Mouse (Mus musculus): ENCODE results near the gene Erv3. TPM values are rescaled to one million over a fixed set of nuclear protein-coding genes. Genes with fewer than 3 reads are reported as not detected.
A peak's percentile ranks its signal among the peaks of the same experiment; 100 is the strongest.

Erv3 gene
- total RNA-seq, 2 experiments from 2014 or later = not detected

DNA sequence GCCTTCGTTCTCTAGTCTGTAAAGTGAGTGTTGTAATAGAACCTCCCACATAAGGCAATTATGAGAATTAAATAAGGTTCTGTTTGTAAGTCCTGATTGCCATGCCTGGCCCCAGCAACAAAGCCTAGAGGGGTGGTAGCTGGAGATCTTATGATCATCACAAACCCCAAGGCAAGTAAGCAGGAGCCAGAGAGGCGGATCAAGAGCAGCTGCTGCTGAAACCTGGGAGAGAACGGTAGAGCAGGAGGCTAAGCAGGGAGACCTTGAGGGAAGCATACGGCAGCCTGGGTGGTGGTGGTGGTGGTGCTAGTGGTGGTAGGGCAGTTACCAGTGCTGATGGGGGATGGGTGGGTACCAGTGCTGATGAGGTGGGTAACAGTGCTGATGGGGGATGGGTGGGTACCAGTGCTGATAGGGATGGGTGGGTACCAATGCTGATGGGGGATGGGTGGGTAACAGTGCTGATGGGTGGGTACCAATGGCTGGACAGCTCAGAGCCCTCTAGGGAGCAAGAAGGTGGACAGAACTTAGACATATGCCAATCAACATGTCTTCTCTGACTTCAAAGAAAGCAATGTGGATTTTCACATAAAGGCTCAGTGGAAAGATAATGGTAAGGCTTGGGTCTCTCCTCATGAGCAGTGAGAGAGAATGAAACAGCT is 32.4 kb downstream of the Erv3 start:
- DNase-seq = no peak
- intact Hi-C loops (cut with DNase I) = loop anchor here (5.0 kb wide), 1 partner anchor 65 kb away; no protein-coding TSS in a partner anchor

DNA sequence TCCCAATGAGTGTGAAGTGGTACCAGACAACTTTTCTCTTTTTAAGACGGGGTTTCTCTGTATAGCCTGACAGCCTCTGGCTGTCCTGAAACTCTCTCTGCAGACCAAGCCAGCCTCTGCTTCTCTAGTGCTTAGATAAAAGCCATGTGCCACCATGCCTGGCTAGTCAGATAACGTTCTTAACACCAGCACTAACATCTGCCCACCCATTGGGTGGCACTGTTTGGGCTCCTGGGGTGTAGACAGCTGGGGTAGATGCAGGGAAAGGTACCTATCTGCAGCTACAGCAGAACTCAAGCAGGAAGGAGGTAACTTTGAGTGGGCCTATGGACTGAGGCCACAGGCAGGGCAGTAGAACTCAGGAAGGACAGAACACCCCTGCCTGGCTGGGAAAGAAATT is 34.0 kb downstream of the Erv3 start:
- intact Hi-C loops (cut with DNase I) = loop anchor here (5.0 kb wide), 1 partner anchor 67 kb away; no protein-coding TSS in a partner anchor
- DNase-seq = no peak

DNA sequence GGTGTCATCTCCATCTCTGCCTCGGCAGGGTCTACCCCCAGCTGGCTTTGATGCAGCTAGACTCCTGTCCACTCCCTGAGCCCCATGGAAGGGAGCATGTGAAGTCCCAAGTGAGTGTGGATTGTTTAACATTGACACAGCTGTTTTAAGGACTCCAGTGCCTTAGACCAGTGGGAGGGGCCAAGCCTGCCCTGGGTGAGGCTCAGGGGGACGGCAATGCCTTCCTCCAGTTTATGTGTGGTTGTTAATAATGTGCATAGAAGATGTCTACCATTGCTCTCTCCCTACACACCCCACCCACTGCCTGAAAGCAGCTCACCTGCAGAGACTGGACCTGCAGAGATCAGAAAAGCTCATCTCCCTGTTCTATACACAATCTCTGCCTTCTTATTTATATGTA is 35.6 kb downstream of the Erv3 start:
- intact Hi-C loops (cut with DNase I) = no loop called here
- DNase-seq = no peak

DNA sequence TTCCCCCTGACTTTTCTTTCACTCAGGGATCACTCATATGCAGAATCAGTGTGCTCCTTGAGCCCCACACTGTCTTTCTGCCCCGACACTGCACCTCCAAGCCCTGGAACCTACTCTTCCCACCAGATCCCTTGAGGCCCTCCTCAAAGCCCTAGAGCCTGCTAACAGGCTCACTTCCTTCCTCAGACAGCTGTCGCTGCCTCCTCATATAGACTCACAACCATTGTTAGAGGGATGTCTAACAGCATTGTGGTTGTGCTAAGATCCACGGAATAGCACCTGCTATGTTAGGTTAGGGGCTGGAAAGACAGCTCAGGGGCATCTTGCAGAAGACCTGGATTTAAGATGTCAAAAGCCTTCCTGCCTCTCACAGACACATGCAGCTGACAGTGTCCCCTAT is 37.1 kb downstream of the Erv3 start:
- intact Hi-C loops (cut with DNase I) = no loop called here
- no peak for DNase-seq

DNA sequence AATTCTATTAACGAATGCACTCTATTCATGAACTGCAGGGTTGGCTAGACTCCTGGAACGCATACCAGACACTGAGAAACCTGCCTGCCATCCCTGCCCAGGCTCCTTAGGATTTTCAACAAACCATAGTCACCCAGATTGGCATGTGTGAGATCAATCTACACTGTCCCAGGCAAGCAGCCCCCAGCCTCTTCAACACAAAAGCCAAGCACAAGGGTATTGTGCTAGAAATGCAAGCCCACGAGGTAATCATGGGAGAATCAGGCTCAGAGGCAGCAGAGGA is 37.9 kb downstream of the Erv3 start:
- DNase-seq = no peak
- intact Hi-C loops (cut with DNase I) = loop anchor here (1.0 to 2.0 kb wide), 3 partner anchors 118 to 419 kb away; no protein-coding TSS in a partner anchor

DNA sequence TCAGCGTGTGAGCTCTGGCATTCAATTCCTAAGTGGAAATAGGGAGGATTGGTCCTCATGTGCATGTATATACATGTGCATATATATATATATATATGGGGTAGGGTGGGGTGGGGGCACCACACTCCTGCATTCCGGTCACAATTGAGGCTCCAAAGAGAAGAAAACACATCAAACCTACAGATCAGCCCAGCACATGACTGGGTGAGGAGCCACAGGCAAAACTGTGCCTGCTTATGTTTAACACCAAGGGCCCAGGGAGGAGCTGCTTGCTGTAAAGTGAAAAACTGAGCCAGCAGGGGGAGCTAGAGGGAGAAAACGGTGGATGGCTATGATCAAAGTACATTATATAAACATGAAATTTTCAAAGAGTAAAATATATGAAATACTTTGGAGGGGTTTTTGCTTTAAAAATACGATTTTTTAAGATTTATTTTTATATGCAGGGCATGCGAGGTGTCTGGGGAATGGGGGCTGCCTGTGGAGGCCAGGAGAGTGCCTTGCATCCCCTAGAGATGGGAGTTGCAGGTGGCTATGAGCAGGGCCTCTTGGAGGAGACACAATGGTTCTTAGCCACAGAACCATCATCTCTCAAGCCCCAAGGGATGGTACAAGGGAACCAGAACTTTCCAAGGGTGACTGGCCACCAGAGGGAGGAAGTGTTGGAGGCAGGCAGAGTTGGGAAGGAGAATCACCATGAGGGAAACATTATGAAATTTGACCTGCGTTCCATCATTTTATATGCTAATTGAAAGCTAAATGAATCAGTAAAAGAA is 38.4 kb downstream of the Erv3 start:
- intact Hi-C loops (cut with DNase I) = loop anchor here (1.0 to 2.0 kb wide), 4 partner anchors 118 to 420 kb away; no protein-coding TSS in a partner anchor
- peak; percentile 87 to 94 for DNase-seq

GRCm38 (mm10) chr2:131820088-131820675 is 39.4 kb downstream of the Erv3 start:
- peak; percentile 88 to 94 for DNase-seq
- intact Hi-C loops (cut with DNase I) = loop anchor here (1.0 to 2.0 kb wide), 3 partner anchors 129 to 421 kb away; no protein-coding TSS in a partner anchor

DNA sequence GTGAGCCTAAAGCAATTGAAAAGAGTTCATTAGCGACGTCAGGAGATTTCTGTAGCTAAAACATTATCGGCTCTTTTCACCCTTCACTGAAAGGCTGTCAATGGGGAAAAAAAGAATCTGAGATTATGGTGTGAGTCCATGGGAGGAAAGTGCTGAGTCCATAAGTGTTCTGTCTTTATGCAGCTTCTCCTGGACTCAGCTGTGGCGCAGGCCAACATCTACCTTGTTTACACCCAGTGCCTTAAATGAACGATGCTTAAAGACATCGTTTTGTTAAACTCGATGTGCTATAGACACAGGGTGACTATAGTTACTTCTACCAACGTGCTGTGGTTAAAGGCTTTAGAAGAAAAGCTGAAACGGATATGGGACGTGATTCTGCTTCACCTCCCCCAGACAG is 45.2 kb downstream of the Erv3 start:
- intact Hi-C loops (cut with DNase I) = loop anchor here (10.0 kb wide), 1 partner anchor 390 kb away; no protein-coding TSS in a partner anchor

GRCm38 (mm10) chr2:131813437-131813836 is 46.1 kb downstream of the Erv3 start:
- DNase-seq = no peak
- intact Hi-C loops (cut with DNase I) = loop anchor here (10.0 kb wide), 1 partner anchor 389 kb away; no protein-coding TSS in a partner anchor

More for the DNA sequence above, 45.2 kb downstream of the Erv3 start:
- DNase-seq = no peak

DNA sequence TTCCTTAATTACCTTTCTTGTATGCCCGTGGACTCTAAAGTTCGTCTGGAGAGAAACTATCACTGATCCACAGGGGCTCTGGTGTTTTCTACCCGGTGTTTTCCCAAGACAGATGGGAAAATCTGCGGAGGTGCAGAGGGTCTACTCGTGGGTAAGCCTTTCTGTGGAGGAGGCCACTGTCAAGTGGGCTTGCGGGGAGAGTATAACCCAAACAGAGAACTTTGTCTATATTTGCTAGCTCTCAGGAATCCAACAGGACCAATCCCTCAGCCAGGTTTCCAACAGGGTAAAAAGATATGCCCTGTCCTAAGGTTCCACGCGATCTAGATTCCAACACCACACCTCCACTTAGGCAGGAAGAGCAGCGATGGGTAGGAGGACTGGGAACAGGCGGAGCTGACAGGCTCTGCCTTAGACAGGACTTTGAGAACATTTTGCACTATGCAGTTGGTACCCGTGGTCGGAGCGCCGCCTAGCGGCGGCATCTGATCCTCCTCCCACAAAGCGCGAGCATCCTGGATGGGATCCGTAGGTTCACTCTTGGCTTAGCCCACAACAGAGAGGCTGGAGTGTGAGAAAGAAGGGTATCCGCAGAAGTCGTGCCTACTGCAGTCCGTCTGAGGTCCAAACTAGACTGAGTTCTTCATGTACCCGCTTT is 46.9 kb downstream of the Erv3 start:
- DNase-seq = peak; percentile 83 to 87

GRCm38 (mm10) chr2:131811607-131812006 is 47.9 kb downstream of the Erv3 start:
- DNase-seq = no peak
- intact Hi-C loops (cut with DNase I) = loop anchor here (1.0 to 10.0 kb wide), 3 partner anchors 249 to 387 kb away; partner anchors contain the start of gene Adra1d

More for the DNA sequence above, 46.9 kb downstream of the Erv3 start:
- intact Hi-C loops (cut with DNase I) = loop anchor here (1.0 to 10.0 kb wide), 3 partner anchors 250 to 388 kb away; partner anchors contain the start of gene Adra1d

DNA sequence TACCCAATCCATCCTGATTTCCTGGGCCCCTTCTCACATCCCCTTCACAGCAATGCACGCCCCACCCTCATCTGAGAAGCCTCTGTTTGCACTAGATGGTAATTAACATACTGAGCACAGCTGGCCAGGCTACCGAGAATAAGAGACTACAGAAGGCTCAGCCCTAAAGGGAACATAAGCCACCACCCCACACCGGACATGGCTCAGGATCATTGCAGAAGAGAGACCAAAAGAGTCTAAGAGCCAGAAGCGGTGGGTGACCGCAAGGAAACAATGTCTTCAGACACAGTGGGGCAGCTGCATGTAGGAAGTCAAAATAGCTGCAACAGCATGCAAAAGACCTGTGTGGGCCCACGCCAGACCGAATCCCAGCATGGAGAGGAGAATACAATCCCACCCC is 50.7 kb downstream of the Erv3 start:
- no peak for DNase-seq
- intact Hi-C loops (cut with DNase I) = no loop called here

DNA sequence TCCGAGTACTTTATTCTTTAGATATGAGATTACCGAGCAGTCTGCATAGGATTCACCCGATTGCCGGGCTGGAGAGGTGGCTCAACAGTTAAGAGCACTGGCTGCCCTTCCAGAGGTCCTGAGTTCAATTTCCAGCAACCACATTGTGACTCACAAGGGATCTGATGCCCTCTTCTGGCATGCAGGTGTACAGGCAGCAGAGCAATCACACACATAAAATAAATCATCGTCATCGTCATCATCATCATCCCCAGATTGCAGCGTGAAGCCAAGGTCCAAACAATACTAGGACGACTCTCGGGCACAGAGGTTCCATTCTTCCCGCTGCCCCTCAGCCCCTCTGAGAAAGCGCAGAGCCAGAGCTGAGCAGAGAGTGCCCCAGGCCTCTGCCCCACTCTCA is 51.9 kb downstream of the Erv3 start:
- no peak for DNase-seq
- intact Hi-C loops (cut with DNase I) = no loop called here

GRCm38 (mm10) chr2:131806863-131807262 is 52.7 kb downstream of the Erv3 start:
- DNase-seq = no peak
- intact Hi-C loops (cut with DNase I) = no loop called here

- intact Hi-C loops (cut with DNase I) = no loop called here
- DNase-seq = no peak
These were observed 54.2 kb downstream of the Erv3 start for GRCm38 (mm10) chr2:131805306-131805705.

GRCm38 (mm10) chr2:131803801-131804200 is 55.7 kb downstream of the Erv3 start:
- intact Hi-C loops (cut with DNase I) = no loop called here
- no peak for DNase-seq

Other genes starting within 250 kb of the Erv3 start
- 100 to 1,000 TPM in 1 of 2 experiments, 10 to 100 TPM in 1; 83.6 to 102 TPM for gene Prnp, start 50.2 kb upstream of the Erv3 start, total RNA-seq (2021)
- 1 to 10 TPM; 1.4 to 6.6 TPM for gene Prn, start 50.2 kb upstream of the Erv3 start, total RNA-seq (2021)
- 10 to 100 TPM; 16.1 to 26.7 TPM for gene Prnd, start 91.1 kb upstream of the Erv3 start, total RNA-seq (2021)
- gene Rassf2, start 170.5 kb upstream of the Erv3 start, total RNA-seq (2021) = 10 to 100 TPM; 16.2 TPM

Data from heart, postnatal 10 days (tissue).